Mouse (Mus musculus): ENCODE data around the gene Elob.
A peak's percentile ranks its signal among the peaks of the same experiment; 100 is the strongest.

Elob gene

GRCm38 (mm10) chr17:23829064-23829619 lies at the start of gene Elob:
Elob (minus strand) TSS chr17:23829136.
- DNase-seq: peak; percentile 88 to 92

DNA sequence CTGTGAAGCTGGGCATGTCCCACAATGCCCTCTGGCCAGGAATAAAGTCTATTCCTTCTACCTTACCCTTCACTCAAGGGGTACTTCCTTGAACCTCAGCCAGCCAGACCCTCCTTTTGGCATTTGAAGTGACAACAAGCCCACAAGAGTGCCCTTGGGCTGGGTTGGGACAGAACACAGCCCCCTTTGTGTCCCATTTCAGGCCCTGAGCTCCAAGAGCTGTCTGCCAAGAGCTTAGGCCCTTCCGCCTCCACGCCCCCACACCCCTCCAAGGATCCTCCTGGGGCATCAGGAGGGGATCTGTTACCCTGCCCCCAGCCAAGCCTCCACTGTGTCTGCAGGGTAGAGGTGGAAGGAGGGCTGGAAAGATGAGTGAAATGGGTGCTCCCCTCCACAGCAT lies 48.2 kb upstream of the Elob start:
- no peak for DNase-seq

DNA sequence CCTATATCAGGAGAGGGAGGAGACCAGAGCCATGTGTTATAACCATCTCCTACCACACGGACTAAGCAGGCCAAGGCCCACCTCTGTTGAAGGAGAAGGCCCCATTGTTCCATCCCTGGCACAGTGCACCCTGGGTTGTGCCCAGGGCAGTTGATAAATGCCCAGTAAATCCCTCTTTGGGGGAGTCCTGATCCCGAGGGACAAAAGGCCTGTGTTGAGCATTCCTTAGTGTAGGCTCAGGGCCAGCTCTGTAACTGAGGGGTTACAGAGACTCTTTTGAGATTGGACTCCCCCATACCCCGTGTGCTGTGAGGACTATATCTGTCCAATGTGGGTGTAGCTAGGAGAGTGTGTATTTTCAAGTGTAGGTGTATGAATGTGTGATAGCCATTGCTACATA lies 47.8 kb upstream of the Elob start:
- DNase-seq: no peak

GRCm38 (mm10) chr17:23873884-23874856 lies 45.2 kb upstream of the Elob start:
- DNase-seq: peak; percentile 66 to 71

DNA sequence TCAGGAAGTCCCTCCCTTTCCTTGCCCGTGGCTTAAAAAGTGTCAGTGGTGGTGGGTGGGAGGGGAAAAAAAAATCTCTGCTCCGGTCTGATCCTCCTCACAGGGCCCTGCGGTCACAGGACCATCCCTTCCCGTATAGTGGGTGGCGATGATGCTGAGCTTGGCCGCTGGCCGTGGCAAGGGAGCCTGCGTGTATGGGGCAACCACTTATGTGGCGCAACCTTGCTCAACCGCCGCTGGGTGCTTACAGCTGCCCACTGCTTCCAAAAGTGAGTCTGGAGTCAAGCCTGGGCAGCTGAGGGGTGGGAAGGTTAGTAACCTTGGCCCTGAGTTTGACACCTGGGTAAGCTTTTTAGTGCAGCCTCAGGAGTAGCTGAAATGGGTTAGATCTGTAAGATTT lies 39.6 kb upstream of the Elob start:
- DNase-seq: peak; percentile 38 to 45

DNA sequence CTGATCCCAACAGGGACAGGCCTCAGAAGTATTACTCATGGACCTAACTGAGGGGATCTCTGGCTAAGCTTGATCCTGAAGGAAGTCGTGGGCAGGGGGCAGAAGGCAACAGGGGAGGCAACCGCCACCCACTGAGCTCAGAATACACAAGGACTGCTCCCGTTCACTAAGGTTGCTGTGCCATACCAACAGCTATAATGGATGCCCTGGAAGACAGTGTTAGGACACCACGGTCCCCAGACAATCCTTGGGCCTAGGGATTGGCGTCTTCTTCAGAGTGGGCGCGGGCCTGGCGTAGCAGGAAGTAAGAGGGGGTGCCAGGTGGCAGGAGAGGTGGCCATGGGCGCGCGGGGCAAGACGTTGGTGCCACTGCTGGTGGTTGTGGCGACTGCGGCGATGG lies 38.8 kb upstream of the Elob start, which contains the start of gene Prss21:
Gene Prss21 (plus strand): TSS at position 301 of the 400 bp plus-strand sequence.
- DNase-seq: no peak

GRCm38 (mm10) chr17:23862926-23863325 lies 34.0 kb upstream of the Elob start:
- DNase-seq: no peak

GRCm38 (mm10) chr17:23857913-23858312 lies 29.0 kb upstream of the Elob start:
- no peak for DNase-seq

DNA sequence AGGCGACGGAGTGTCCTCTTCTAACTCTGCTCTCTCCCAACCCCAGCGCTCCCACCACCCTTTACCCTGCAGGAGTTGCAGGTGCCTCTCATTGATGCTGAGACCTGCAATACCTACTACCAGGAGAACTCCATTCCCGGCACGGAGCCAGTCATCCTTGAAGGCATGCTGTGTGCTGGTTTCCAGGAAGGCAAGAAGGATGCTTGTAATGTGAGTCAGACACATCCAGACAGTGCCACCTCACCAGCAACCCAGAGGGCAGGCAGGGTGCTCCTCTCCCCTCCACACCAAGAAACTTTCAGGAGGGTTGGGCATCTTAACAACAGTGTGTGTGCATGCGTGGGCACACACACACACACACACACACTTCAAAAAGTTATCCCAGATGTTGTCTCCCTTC lies 28.3 kb upstream of the Elob start:
- DNase-seq: no peak

- DNase-seq: no peak
These were observed 25.4 kb upstream of the Elob start for GRCm38 (mm10) chr17:23854229-23854765.

DNA sequence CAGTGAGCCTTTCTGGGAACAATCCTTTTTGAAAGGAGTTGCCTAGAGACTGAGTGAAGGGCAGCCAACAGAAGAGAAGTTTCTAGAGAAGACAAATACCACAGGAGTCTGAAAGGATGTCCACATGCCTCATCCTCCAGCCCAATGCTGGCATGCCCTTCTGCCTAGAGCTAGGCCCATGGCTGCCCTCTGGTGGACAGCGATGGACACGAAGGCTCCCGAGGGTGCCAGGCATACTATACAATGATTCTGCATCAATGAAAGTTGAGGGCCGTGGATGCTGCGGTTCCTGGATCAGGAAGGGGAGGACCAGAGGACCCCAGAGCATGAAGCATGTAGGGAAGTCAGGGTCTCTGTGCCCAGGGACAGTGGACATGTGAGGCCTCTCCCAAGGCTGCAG lies 24.4 kb upstream of the Elob start:
- DNase-seq: peak; percentile 59 to 71

DNA sequence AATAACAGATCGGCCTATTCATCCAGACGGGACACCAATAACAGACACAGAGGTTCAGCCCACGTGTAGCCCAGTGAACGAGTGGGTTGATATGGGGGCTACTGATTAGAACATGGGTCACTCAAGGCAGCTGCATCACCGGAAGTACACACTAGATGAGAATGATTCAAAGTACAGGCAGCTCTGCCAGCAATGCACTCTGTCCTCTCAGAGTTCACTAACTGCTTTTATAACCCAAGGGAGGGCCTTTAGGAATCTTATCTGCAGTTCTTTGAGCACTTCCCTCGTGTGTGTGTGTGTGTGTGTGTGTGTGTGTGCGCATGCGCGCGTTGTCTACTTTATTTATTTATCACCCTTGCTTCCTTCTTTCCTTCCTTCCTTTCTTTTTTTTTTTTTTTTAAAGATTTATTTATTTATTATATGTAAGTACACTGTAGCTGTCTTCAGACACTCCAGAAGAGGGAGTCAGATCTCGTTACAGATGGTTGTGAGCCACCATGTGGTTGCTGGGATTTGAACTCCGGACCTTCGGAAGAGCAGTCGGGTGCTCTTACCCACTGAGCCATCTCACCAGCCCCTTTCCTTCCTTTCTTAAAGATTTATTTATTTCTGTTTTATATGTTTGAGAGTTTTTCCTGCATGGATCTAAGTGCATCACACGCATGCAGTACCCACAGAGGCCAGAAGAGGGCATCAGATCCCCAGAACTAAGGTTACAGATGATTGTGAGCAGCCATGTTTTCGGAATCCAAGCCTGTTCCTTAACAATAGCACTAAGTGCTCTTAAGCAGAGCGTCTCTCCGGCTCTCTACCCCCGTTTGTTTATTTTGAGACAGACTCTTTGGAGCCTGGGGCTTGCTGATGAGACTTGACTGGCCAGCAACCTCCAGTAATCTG lies 22.2 kb upstream of the Elob start:
- peak; percentile 67 to 78 for DNase-seq

DNA sequence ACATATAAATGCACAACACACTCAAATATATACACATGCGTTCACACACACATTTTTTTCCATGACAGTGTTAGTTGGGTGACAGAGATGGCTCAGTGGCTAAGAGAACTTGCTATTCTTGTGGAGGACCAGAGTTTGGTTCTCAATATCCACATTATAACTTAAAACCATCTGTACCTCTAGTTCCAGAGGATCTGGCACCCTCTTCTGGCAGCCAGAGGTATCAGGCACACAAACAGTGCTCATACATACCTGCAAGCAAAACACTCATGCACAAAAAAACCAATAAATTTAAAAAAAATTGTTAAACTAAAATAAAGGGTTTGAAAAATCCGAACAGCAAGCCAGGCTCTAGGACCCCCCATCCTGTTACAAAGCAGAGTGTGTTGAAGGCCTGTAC lies 21.1 kb upstream of the Elob start:
- no peak for DNase-seq

GRCm38 (mm10) chr17:23843812-23844273 lies 14.9 kb upstream of the Elob start, which contains the start of the genes Prss32 and Prss41:
Prss32 (plus strand) TSS chr17:23843855.
Prss41 (minus strand) TSS chr17:23844172.
- peak; percentile 56 to 74 for DNase-seq

- DNase-seq: no peak
These were observed 14.3 kb upstream of the Elob start for GRCm38 (mm10) chr17:23843141-23843811.

- DNase-seq: peak in 1 of 2 experiments; percentile 72
These were observed 12.2 kb upstream of the Elob start for GRCm38 (mm10) chr17:23841145-23841544.

DNA sequence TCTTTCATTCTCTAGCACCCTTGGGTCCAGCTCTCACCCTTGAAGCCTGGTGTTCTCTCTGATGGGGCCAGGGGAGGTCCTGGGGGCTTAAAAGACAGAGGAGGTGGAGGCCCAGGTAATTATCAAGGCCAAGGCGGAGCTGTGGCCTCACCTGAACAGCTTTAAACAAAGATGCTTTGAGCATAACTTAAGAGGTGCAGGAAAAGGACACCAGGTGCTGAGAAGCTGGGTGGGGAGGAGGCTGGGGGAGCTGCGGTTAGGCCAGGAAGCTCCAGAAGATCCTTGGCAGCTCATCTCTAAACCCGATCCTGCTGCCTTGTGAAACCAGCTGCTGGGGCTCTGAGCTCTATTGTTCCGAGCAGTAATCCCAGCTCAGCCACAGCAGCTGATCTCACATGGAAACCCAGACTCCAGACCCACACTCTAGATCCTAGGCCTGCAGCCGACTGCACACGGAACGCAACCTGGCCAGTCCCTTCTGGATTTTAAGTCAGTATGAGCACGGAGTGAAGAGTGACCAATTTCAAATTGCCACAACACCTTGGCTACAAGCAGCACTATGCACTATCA lies 7.2 kb upstream of the Elob start, which contains the start of gene Prss33:
Gene Prss33 (minus strand): TSS at position 51 of the 570 bp plus-strand sequence.
- no peak for DNase-seq

DNA sequence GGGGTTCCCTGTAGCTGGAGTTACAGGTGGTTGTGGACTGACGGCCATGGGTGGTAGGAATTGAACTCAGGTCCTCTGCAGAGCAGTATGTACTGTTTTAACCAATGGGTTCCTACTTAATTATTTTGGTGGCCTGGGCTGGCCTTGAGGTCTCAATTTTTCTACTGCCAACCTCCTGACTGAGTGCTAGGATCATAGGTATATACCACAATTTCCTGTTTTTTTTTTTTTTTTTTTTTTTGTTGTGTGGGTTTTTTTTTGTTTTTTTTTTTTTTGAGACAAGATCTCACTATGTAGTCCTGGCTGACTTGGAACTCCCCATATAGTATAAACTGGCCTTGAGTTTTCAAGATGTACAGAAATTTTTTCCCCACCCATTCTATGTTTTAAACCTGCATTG lies 2.3 kb upstream of the Elob start:
- no peak for DNase-seq

DNA sequence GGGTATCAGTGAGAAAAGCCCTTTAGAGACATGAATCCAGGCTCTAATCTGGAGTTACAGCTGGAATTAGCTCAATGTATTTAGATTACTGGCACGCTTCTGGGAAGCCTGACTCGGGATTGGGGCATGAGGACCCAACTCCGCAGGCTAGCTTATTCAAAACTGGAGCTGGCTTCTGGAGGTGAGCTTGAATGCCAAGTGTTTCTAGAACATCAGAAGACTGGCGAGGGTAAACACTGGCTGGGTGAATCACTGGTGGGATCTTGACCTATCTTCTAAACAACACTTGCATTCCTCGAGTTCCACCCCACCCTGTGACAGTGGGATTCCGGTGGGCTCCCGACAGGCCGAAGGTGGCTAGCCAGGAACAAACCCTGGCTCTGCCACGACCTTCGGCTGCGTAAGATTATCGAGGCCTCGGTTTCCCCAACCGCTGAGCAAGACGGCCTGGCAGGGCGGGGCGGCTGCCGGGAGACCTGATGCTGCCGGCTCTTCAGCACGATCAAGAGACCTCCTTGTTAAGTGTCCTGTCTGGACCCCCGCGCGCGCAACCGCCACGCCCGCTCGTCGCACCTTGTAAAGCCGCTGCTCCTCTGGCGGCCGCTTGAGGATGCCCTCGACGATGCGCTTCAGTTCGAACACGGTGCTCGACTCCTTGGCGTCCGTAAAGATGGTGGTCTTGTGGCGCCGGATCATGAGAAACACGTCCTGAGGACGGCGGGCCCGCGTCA lies 500 bp downstream of the Elob start:
- peak; percentile 71 to 80 for DNase-seq

GRCm38 (mm10) chr17:23825591-23825990 lies 3.3 kb downstream of the Elob start:
- no peak for DNase-seq

- DNase-seq: no peak
These were observed 5.3 kb downstream of the Elob start for GRCm38 (mm10) chr17:23823614-23824013.
